Mouse (Mus musculus) neural tube, embryonic 15.5 days (tissue): Measurements from ENCODE around the gene Ampd3. TPM values are rescaled to one million over a fixed set of nuclear protein-coding genes. Genes with fewer than 3 reads are reported as not detected.

Experiments
- ATAC-seq: fragments of 200-750 bp; cut with Nextera tagmentation; 2 replicates; pipeline ENCODE4 v1.8.0; 2017; ENCODE audit warnings: mild to moderate bottlenecking, moderate TSS enrichment, moderate library complexity; ENCODE audit not compliant: low FRiP score
- H3K27ac ChIP-seq: fragments of 300-500 bp; sonication (generic); replicated peaks from 2 replicates; pipeline ENCODE4 v1.5.1; 2015; ENCODE audit warnings: mild to moderate bottlenecking, inconsistent platforms
- H3K27me3 ChIP-seq: fragments of 300-500 bp; sonication (generic); replicated peaks from 2 replicates; pipeline ENCODE4 v1.6.1; 2015; ENCODE audit warnings: inconsistent platforms
- H3K36me3 ChIP-seq: fragments of 300-500 bp; sonication (generic); 2 replicates; pipeline ENCODE4 v1.6.1; 2015; ENCODE audit warnings: inconsistent platforms
- H3K4me1 ChIP-seq: fragments of 300-500 bp; sonication (generic); 2 replicates; pipeline ENCODE4 v1.6.1; 2015; ENCODE audit warnings: inconsistent platforms
- H3K4me2 ChIP-seq: fragments of 300-500 bp; sonication (generic); 2 replicates; pipeline ENCODE4 v1.6.1; 2015; ENCODE audit warnings: inconsistent platforms, mild to moderate bottlenecking, moderate library complexity
- H3K4me3 ChIP-seq: fragments of 300-500 bp; sonication (generic); replicated peaks from 2 replicates; pipeline ENCODE4 v1.5.1; 2015; ENCODE audit warnings: mild to moderate bottlenecking, inconsistent platforms
- H3K9ac ChIP-seq: fragments of 300-500 bp; sonication (generic); replicated peaks from 2 replicates; pipeline ENCODE4 v1.6.1; 2015; ENCODE audit warnings: mild to moderate bottlenecking, inconsistent platforms
- H3K9me3 ChIP-seq: fragments of 300-500 bp; sonication (generic); replicated peaks from 2 replicates; pipeline ENCODE4 v1.6.1; 2016; ENCODE audit warnings: inconsistent platforms
- WGBS: fragments of 180-500 bp; shearing (Covaris S2); methylation state at CpG from one replicate; pipeline ENCODE4 v1.1.7; 2015; ENCODE audit warnings: mixed read lengths; 5-methylcytosine and 5-hydroxymethylcytosine counted together
- polyA plus RNA-seq: library from polyadenylated mRNA; unstranded; fragments of >200 nt; fragmentation: Nextera tagmentation; extraction: Ambion mirVana; gene quantifications from 2 replicates; pipeline ENCODE4 v1.2.1, GENCODE M21; 2015

Ampd3 gene
- polyA plus RNA-seq, 1 experiment from 2014 or later = 12.6 TPM

DNA sequence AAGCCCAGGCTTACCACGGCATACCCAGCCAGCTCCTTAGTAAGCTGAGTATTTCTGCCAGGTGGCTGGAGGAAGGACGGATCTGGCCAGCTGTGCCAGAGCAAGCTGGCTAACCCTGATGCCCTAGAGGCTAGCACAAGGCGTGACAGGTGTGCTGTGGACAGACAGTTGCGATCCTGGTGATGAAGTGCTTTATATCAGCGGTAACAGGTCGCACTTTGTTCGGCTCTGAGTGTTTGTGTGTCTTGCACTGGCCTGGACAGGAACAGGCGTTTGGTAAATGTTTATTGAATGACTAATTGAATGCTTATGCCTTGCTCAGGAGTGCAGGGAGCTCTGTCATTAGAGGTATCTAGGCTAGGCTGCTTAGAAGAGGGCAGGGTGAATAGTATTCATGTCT, 17.0 kb downstream of the Ampd3 start:
- no peak overlapping the region for H3K4me2 ChIP-seq
- H3K36me3 ChIP-seq = no peaks in the 10 kb centered on the region
- WGBS = 75% methylated on average over 8 of the region's 8 CpGs
- ATAC-seq = no peak
- no peaks in the 10 kb centered on the region for H3K27me3 ChIP-seq
- no peaks in the 10 kb centered on the region for H3K9me3 ChIP-seq
- H3K4me3 ChIP-seq = no peak overlapping the region
- peaks cover 35% of the 10 kb centered on the region for H3K4me1 ChIP-seq
- H3K27ac ChIP-seq = no peak overlapping the region
- no peak overlapping the region for H3K9ac ChIP-seq

DNA sequence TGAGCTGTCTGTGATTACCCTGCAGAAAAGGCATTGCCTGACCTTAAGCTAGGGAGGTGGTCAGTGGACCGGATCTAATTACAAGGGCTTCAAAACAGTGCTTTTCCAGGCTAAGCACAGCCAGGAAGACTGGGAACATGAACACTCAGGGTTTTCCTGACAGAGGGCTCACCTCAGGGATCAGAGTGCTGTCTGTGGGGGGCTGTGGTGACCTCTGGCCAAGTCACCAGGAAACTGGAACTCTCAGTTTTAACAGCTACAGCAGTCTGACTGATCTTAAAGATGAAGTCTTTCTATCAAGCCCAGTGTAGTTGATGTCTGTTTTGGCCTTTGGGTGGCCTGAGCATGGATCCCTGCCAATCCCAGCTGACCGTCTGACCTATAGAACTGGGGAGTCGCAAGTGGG, 17.7 kb downstream of the Ampd3 start:
- Histone ChIP-seq H3K27me3 (no peaks in the 10 kb centered on the region), H3K4me1 (peaks cover 27% of the 10 kb centered on the region), H3K4me2 (no peak overlapping the region), H3K4me3 (no peak overlapping the region), H3K27ac (no peak overlapping the region), H3K9ac (no peak overlapping the region), H3K36me3 (no peaks in the 10 kb centered on the region), H3K9me3 (no peaks in the 10 kb centered on the region)
- ATAC-seq = no peak
- WGBS = 84% methylated on average over 3 of the region's 3 CpGs

DNA sequence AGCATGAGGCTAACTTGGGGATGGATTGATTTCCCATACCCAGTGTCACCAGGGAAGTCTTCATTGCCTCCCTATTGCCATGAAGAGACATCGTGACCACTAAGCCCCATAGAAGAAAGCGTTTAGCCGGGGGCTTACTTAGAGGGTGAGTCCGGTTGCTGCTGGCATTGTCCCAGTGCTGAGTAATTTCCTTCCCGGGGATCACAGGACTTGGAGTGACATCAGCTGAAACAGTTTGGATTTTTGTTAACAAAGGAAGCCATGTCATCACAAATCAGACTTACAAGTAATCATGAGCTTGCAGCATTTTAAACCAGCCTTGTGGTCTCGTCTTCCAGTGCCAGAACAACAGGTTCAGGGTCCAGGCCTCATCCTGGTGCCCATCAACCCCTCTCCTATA, 19.3 kb downstream of the Ampd3 start:
- H3K4me2 ChIP-seq = no peak overlapping the region
- no peaks in the 10 kb centered on the region for H3K36me3 ChIP-seq
- WGBS = 79% methylated on average over 6 of the region's 6 CpGs
- no peak overlapping the region for H3K4me3 ChIP-seq
- no peaks in the 10 kb centered on the region for H3K9me3 ChIP-seq
- ATAC-seq = no peak
- 0 out of 2 replicates have a peak, but pooled peaks cover 12% of the 10 kb centered on the region for H3K4me1 ChIP-seq
- H3K27ac ChIP-seq = no peak overlapping the region
- no peaks in the 10 kb centered on the region for H3K27me3 ChIP-seq
- no peak overlapping the region for H3K9ac ChIP-seq

DNA sequence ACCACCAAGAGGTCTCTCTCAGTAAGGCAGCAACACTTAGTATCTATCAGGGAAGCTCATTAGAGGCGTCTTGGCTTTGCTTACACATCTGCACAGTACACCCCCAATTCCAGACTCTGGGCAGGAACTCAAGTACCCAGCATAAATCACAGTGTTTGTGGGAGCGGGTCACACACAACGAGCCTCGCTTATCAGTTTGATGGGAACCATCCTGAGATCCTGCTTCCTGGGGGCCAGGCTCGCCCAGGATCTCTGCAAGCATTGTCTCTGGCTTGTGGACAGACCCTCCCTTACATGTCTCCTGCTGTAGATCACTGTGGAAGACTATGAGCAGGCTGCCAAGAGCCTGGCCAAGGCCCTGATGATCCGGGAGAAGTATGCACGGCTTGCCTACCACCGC, 22.9 kb downstream of the Ampd3 start:
- ATAC-seq = no peak
- no peaks in the 10 kb centered on the region for H3K36me3 ChIP-seq
- WGBS = 78% methylated on average over 8 of the region's 8 CpGs
- H3K27me3 ChIP-seq = no peaks in the 10 kb centered on the region
- H3K9ac ChIP-seq = no peak overlapping the region
- no peak overlapping the region for H3K4me3 ChIP-seq
- no peaks in the 10 kb centered on the region for H3K9me3 ChIP-seq
- 0 out of 2 replicates have a peak, but pooled peaks cover 1% of the 10 kb centered on the region for H3K4me1 ChIP-seq
- no peak overlapping the region for H3K27ac ChIP-seq
- H3K4me2 ChIP-seq = no peak overlapping the region

DNA sequence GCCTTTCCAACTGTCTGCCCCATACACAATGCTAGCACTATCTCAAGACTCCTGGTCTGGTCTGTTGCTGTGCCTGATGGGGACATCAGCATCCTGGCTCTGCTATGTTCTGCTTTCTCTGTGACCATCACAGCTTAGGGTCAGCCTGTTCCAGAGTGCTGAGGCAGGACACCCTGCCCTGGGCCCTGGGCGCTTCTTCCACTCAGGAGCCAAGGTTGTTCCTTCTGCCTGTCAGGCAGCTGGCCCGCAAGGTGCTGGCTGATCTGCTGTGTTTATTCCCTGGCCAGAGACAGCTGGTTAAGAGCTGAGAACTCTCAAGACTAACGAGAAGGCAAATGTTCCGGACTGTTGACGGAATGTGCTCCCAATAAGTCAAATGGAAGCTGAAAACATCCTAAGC, 24.2 kb downstream of the Ampd3 start:
- 93% methylated on average over 5 of the region's 5 CpGs for WGBS
- no peak overlapping the region for H3K4me2 ChIP-seq
- H3K9me3 ChIP-seq = no peaks in the 10 kb centered on the region
- H3K27me3 ChIP-seq = no peaks in the 10 kb centered on the region
- H3K4me3 ChIP-seq = no peak overlapping the region
- ATAC-seq = no peak
- no peak overlapping the region for H3K27ac ChIP-seq
- H3K4me1 ChIP-seq = no peaks in the 10 kb centered on the region
- H3K36me3 ChIP-seq = no peaks in the 10 kb centered on the region
- no peak overlapping the region for H3K9ac ChIP-seq

DNA sequence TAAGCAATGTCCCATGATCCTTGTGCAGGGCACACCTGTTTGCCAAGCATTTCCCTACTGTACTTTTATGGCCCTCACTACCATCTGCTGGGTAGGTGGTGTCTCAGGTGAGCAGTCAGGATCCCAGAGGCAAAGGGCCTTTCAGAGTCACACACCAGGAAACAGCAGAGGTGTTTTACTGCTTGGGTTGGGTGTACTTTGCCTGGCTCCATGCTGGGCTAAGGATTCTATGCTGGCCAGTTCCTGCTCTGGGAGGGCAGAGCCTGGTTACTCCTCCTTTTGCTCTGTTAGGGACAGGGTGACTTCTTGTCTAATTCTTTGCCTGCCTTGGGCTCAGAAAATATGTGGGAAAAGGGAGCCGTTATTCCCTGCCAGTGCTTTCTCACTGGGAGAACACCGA, 24.8 kb downstream of the Ampd3 start:
- H3K27ac ChIP-seq = no peak overlapping the region
- no peak for ATAC-seq
- no peak overlapping the region for H3K4me3 ChIP-seq
- H3K36me3 ChIP-seq = no peaks in the 10 kb centered on the region
- no peak overlapping the region for H3K4me2 ChIP-seq
- 75% methylated on average over 2 of the region's 2 CpGs for WGBS
- H3K27me3 ChIP-seq = no peaks in the 10 kb centered on the region
- H3K9ac ChIP-seq = no peak overlapping the region
- H3K9me3 ChIP-seq = no peaks in the 10 kb centered on the region
- H3K4me1 ChIP-seq = no peaks in the 10 kb centered on the region

DNA sequence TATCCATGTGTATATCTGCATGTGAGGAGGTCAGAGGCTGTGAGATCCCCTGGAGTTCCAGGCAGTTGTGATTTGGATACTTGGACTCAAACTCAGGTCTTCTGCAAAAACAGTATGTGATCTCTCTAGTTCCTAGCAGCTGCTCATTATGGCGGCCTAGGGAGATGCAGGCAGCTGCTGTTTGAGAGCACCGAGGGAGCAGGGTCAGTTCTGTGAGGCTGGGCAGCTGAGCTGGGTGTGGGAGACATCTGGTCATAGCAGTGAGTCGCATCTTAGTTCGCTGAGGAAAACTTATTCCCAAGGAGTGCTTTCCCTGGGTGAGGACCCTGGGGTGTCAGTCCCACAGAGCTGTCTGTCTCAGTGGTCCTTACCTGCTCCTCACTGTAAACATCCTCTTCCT, 26.7 kb downstream of the Ampd3 start:
- Histone ChIP-seq H3K4me1 (peaks cover 4% of the 10 kb centered on the region; the same call in 1 of the 2 replicates), H3K4me3 (no peak overlapping the region), H3K27ac (no peak overlapping the region), H3K36me3 (no peaks in the 10 kb centered on the region), H3K9ac (no peak overlapping the region), H3K9me3 (no peaks in the 10 kb centered on the region), H3K4me2 (no peak overlapping the region), H3K27me3 (no peaks in the 10 kb centered on the region)
- WGBS = 67% methylated on average over 4 of the region's 4 CpGs
- no peak for ATAC-seq

DNA sequence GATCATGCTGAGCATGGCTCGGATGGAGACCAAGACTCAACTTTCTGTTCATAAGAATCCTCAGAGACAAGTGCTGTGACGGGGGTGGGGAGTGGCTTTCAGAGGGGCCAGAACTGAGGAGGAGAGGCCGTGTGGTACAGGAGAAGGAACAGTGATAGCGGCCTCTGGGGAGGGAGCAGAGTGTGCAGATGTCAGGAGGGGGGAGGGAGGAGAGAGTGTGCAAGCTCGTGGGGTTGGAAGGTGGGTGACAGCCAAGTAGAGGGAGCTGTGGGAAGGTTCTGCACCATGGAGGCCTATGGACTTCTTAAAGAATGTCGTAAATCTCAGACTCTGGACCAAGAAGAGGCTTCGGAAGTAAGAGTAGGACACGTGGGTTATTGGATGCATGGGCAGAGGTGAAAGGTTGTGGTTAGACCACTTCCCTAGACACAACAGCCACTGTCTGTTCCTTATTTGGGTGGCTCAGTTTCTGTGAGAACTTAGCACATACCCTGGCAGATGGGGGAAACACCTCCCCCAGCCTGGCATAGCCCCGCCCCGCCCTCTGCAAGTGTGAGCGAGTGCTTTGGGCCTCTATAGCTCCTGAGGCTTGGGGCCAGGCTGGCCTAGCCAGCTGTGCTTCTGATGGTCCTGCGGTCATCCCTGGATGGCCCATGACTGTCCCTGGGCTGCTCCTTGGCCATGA, 28.5 kb downstream of the Ampd3 start:
- H3K4me3 ChIP-seq = no peak overlapping the region
- 71% methylated on average over 12 of the region's 12 CpGs for WGBS
- no peak for ATAC-seq
- H3K36me3 ChIP-seq = no peaks in the 10 kb centered on the region
- no peak overlapping the region for H3K27ac ChIP-seq
- no peak overlapping the region for H3K9ac ChIP-seq
- no peaks in the 10 kb centered on the region for H3K27me3 ChIP-seq
- H3K4me1 ChIP-seq = peaks cover 4% of the 10 kb centered on the region; the same call in 1 of the 2 replicates
- H3K4me2 ChIP-seq = no peak overlapping the region
- H3K9me3 ChIP-seq = no peaks in the 10 kb centered on the region

DNA sequence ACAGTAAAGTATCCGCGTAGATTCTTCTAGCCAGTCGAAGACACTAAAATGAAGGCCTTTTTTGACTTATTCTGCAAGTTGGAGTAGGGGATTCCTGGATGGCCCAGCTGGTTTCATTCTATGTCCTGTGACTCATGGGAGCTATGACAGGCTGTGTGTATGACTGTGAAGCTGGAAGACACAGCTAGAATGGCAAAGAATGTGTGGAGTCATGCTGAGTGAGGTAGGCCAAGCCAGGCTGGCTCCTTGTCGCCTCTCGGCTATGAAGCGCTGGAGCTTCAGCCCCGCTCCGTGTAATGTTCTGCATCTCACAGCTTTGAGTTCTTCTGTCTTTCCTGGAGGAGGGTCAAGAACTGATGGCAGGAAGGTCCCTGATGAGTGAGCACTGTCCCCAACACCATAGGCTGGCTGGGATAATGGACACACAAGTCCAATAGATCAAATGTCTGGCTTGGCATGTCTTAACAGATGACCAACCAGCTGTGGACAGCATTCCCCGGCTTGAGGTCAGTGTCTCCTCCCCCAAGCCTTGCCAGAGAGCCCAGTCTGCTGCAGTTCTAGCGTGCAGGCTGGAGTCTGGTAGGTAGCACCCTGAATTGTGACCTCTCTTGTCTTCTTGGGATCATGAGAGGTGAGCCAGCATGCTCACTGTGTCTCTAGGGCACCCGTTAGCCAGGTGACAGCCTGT, 29.9 kb downstream of the Ampd3 start:
- H3K27ac ChIP-seq = no peak overlapping the region
- peaks cover 4% of the 10 kb centered on the region; the same call in 1 of the 2 replicates for H3K4me1 ChIP-seq
- H3K9me3 ChIP-seq = no peaks in the 10 kb centered on the region
- WGBS = 91% methylated on average over 11 of the region's 11 CpGs
- H3K27me3 ChIP-seq = no peaks in the 10 kb centered on the region
- H3K4me3 ChIP-seq = no peak overlapping the region
- no peak overlapping the region for H3K9ac ChIP-seq
- no peak for ATAC-seq
- H3K36me3 ChIP-seq = no peaks in the 10 kb centered on the region
- no peak overlapping the region for H3K4me2 ChIP-seq

DNA sequence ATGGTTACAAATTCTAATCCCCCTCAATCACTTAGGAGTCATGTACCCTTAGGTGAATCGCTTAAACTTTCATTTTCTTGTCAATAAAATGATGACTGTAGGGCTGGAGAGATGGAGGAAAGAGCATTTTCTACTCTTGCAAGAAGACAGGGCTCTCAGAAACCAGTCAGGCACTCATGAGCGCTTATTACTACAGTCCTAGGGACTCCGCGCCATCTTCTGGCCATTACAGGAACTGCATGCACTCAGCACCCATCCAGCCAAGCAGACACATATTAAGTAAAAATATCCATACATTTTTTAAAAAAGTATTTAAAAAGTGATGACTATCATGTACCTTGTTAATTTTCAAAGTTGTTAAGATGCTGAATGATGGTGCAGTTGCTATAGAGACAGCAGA, 33.0 kb downstream of the Ampd3 start:
- 3% methylated on average over 4 of the region's 4 CpGs for WGBS

DNA sequence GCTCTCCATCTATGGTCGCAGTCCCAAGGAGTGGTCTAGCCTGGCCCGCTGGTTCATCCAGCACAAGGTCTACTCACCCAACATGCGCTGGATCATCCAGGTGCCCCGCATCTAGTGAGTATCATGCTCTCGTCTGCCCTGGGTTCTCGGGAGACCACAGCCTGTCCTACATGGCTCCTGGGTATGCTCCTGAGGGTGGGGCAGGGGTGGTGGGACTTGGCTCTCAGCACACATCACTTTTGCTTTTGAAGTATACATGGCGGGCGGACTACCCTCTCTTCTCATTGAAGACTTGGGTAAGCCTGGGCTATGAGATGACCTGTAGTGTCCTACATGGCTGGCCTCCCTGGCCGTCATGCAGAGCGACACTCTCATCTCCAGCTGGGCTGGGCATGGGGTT, 35.1 kb downstream of the Ampd3 start:
- no peak for ATAC-seq
- H3K4me1 ChIP-seq = peaks cover 8% of the 10 kb centered on the region; the same call in 1 of the 2 replicates
- 95% methylated on average over 10 of the region's 10 CpGs for WGBS

More for the DNA sequence above, 33.0 kb downstream of the Ampd3 start:
- peaks cover 8% of the 10 kb centered on the region; the same call in 1 of the 2 replicates for H3K4me1 ChIP-seq
- H3K4me2 ChIP-seq = no peak overlapping the region
- H3K4me3 ChIP-seq = no peak overlapping the region
- H3K9ac ChIP-seq = no peak overlapping the region
- peak; percentile 67; the same call in 1 of the 2 replicates for ATAC-seq
- H3K27me3 ChIP-seq = no peaks in the 10 kb centered on the region; the same call in 1 of the 2 replicates
- no peak overlapping the region for H3K27ac ChIP-seq
- no peaks in the 10 kb centered on the region for H3K9me3 ChIP-seq
- H3K36me3 ChIP-seq = no peaks in the 10 kb centered on the region

DNA sequence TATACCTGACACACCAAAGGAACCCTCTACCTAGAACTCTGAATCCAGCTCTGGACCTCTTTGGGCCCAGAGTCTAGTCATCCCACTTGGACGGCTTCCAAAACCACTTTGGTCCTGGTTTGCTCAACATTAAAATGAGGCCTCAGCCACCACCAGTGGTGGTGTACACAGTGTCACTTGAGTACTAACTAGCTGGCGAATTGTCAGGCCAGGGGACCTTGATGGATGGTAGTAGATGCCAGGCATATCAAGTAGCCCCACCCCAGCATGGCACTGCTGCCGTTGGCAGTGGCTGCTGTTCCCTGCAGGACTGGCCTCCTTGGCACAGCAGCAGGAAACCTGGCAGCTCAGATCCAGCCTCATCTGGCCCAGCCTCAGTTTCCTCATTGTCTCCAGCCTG, 36.3 kb downstream of the Ampd3 start:
- Histone ChIP-seq H3K9ac (no peak overlapping the region), H3K9me3 (no peaks in the 10 kb centered on the region), H3K4me3 (no peak overlapping the region), H3K27ac (no peak overlapping the region), H3K4me1 (0 out of 2 replicates have a peak, but pooled peaks cover 7% of the 10 kb centered on the region), H3K4me2 (no peak overlapping the region), H3K27me3 (no peaks in the 10 kb centered on the region; the same call in 1 of the 2 replicates), H3K36me3 (no peaks in the 10 kb centered on the region)
- 70% methylated on average over 3 of the region's 3 CpGs for WGBS
- ATAC-seq = peak; percentile 62

More for the DNA sequence above, 35.1 kb downstream of the Ampd3 start:
- no peaks in the 10 kb centered on the region; the same call in 1 of the 2 replicates for H3K27me3 ChIP-seq
- H3K4me3 ChIP-seq = no peak overlapping the region
- H3K36me3 ChIP-seq = no peaks in the 10 kb centered on the region
- H3K9me3 ChIP-seq = no peaks in the 10 kb centered on the region
- H3K27ac ChIP-seq = no peak overlapping the region
- no peak overlapping the region for H3K4me2 ChIP-seq
- H3K9ac ChIP-seq = no peak overlapping the region
